Mouse (Mus musculus): ENCODE results near the gene Rapgef4.

GRCm38 (mm10) chr2:72269651-72270341 is 288.8 kb downstream of the Rapgef4 start:
- no peak for TF ChIP-seq CHD2 (IDR thresholded peaks at IDR 0.05; ENCODE audit: low read depth, low read length)
- no peak for TF ChIP-seq ZNF384 (IDR thresholded peaks at IDR 0.05; ENCODE audit: low read depth, low read length)

Measured in ES-E14 (cell line).